In genomic region chr3:68709198-68709797, GRCm38 (mm10) we compare ENCODE assay signal across 9 mouse cellular contexts. TPM values are rescaled to one million over a fixed set of nuclear protein-coding genes. Genes with fewer than 3 reads are reported as not detected.
DNase-seq lines count a peak whose midpoint lies in the region; ATAC-seq lines count a peak whose summit lies in the region.
"Had no signal": no experiment of that assay in that cellular context is flagged by ENCODE, and none has a peak within 500 bp of the region (broad histone marks: within the 10 kb centered on the region; RNA-seq: fewer than 3 reads in every experiment).

No protein-coding gene starts in this region.

- H3K27me3 ChIP-seq in kidney, embryonic 14.5 days (ENCODE audit: control insufficient read depth, insufficient read depth, low read length), result no peaks in the 10 kb centered on the region
- no peaks in the 10 kb centered on the region for H3K27me3 ChIP-seq in stomach, embryonic 14.5 days (ENCODE audit: control insufficient read depth, insufficient read depth, low read length)

- peak; percentile 85 for DNase-seq in B cell, adult 2 months
- DNase-seq in adrenal gland, adult (ENCODE audit: inconsistent age in 2 of 2, low spot score in 1 of 2), result peak; percentile 64 to 88
- DNase-seq in embryo, embryonic 10.5 days (ENCODE audit: low spot score), result peak; percentile 74
- peak; percentile 75 for DNase-seq in liver
- DNase-seq in monocyte, adult 2 months (ENCODE audit: low read depth in 1 of 2, low spot score in 2 of 2), result peak; percentile 60 to 77

- no peaks in the 10 kb centered on the region for H3K36me3 ChIP-seq in kidney, embryonic 14.5 days (ENCODE audit: control insufficient read depth, insufficient read depth, low read length)
- H3K36me3 ChIP-seq in stomach, embryonic 14.5 days (ENCODE audit: control insufficient read depth, insufficient read depth, low read length), result no peaks in the 10 kb centered on the region

- H3K9me3 ChIP-seq in kidney, embryonic 14.5 days (ENCODE audit: control insufficient read depth, low read length), result no peaks in the 10 kb centered on the region
- no peaks in the 10 kb centered on the region for H3K9me3 ChIP-seq in stomach, embryonic 14.5 days (ENCODE audit: control insufficient read depth, low read depth, low read length)

- 52% methylated on average over 9 of the region's 9 CpGs for WGBS in kidney, embryonic 14.5 days
- WGBS in stomach, embryonic 14.5 days, result 48% methylated on average over 9 of the region's 9 CpGs

- H3K4me2 ChIP-seq in kidney, embryonic 14.5 days (replicated peaks; ENCODE audit: low read depth, low read length), result no peak overlapping the region
- H3K4me2 ChIP-seq in stomach, embryonic 14.5 days (replicated peaks; ENCODE audit: low read depth, low read length), result no peak overlapping the region

- ATAC-seq in granulocyte monocyte progenitor cell, adult 5-6 weeks (replicated peaks; ENCODE audit: poor library complexity, severe bottlenecking), result peak; percentile 85
- peak; percentile 81 for ATAC-seq in kidney, embryonic 14.5 days (ENCODE audit: low FRiP score, low TSS enrichment)
- ATAC-seq in stomach, embryonic 14.5 days (ENCODE audit: insufficient number of reproducible peaks, insufficient read depth, low FRiP score, low read depth), result peak; percentile 74

- H3K27ac ChIP-seq in kidney, embryonic 14.5 days (ENCODE audit: low read depth, low read length), result no peak overlapping the region
- no peak overlapping the region for H3K27ac ChIP-seq in stomach, embryonic 14.5 days (ENCODE audit: low read length)

- H3K4me1 ChIP-seq in kidney, embryonic 14.5 days (ENCODE audit: control insufficient read depth, insufficient read depth, low read length), result no peaks in the 10 kb centered on the region
- 0 out of 2 replicates have a peak, but pooled peaks cover 3% of the 10 kb centered on the region for H3K4me1 ChIP-seq in stomach, embryonic 14.5 days (ENCODE audit: control insufficient read depth, insufficient read depth, low read length)

- H3K9ac ChIP-seq in kidney, embryonic 14.5 days (ENCODE audit: low read depth, low read length), result no peak overlapping the region
- no peak overlapping the region for H3K9ac ChIP-seq in stomach, embryonic 14.5 days (replicated peaks; ENCODE audit: low read depth, low read length)

- H3K4me3 ChIP-seq in kidney, embryonic 14.5 days (ENCODE audit: low read length), result no peak overlapping the region
- no peak overlapping the region for H3K4me3 ChIP-seq in stomach, embryonic 14.5 days (ENCODE audit: low read depth, low read length)
- H3K4me3 ChIP-seq: erythroblast, embryonic 14.5 days had no signal

RNA-seq across cellular contexts. Expression of gene Il12a, which starts 18.9 kb away (rescaled TPM):
- total RNA-seq in granulocyte monocyte progenitor cell, adult 5-6 weeks (2014; fragmentation: Nextera tagmentation), result 36.2 and 43.0 TPM in 2 replicates
- 28.3 and 28.6 TPM in 2 replicates for total RNA-seq in granulocyte monocyte progenitor cell, adult 5-6 weeks (2017)
- 0.20 and 0.47 TPM in 2 replicates for polyA plus RNA-seq in kidney, embryonic 14.5 days (2014; fragmentation: Nextera tagmentation; extraction: Ambion mirVana)
- not detected in 2 replicates for polyA plus RNA-seq in stomach, embryonic 14.5 days (2014; fragmentation: Nextera tagmentation; extraction: Ambion mirVana)
- polyA plus RNA-seq: erythroblast, embryonic 14.5 days had no signal
